Mouse (Mus musculus): ENCODE measurements around the gene Chga. TPM values are rescaled to one million over a fixed set of nuclear protein-coding genes. Genes with fewer than 3 reads are reported as not detected.

The Chga gene
- polyA plus RNA-seq, 1 experiment from 2014 or later, result 129 TPM

DNA sequence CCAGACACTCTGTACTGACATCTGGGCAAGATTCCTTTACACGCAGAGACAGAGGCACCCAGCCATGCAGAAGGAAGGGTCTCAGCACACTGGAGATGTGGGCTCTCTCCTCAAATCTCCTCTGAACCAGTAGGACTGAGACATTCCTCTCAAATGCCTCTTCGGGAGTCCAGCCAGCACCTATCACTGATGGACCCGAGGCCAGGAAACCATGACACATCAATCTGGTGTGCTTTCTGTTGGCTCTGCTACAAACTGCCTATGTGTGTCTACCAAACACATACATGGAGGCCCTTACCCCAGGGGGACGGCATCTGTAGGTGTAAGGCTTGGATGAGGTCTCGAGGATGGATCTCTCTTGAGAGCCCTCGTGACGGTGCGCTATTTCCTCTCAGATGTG is 32.3 kb downstream of the Chga start:
- no peak for ATAC-seq (ENCODE audit: low read depth)
- H3K4me3 ChIP-seq, result no peak overlapping the region
- no peaks in the 10 kb centered on the region for H3K9me3 ChIP-seq
- H3K9ac ChIP-seq, result no peak overlapping the region
- H3K36me3 ChIP-seq, result peaks cover 36% of the 10 kb centered on the region
- WGBS, result 91% methylated on average over 8 of the region's 8 CpGs
- H3K4me1 ChIP-seq (replicated peaks), result no peaks in the 10 kb centered on the region
- no peak overlapping the region for H3K4me2 ChIP-seq
- no peak overlapping the region for H3K27ac ChIP-seq (replicated peaks)
- no peaks in the 10 kb centered on the region for H3K27me3 ChIP-seq

DNA sequence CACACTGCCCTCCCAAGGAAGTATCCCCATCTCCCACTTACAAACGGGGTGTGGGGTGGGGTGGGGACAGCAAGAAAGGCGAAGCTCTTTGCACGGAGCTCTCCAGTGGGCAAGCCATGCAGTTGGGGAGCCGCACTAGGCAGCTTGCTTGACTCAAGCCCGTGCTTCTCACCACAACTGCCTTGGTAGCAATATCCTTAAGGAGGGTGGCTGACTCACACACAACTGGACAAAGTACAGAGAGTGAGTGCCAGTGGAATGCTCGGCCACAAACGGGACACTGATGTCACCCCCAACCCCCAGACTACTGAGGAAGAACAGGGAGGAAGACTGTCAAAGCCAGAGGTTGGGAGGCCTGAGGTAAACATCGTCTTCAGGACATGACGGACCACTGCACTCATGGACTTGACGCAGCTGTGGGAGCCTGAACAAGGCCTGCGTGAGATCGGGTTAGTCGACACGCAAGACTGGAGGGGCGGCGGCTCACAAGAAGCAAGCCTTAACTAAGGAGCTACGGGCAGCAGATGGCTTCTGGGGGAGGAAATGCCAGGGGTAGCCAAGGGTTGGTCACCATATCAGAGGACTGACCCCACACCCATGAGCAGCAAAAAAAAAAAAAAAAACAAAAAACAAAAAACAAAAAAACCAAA is 36.1 kb downstream of the Chga start:
- H3K27me3 ChIP-seq, result no peaks in the 10 kb centered on the region
- 92% methylated on average over 17 of the region's 17 CpGs for WGBS
- H3K27ac ChIP-seq (replicated peaks), result no peak overlapping the region

DNA sequence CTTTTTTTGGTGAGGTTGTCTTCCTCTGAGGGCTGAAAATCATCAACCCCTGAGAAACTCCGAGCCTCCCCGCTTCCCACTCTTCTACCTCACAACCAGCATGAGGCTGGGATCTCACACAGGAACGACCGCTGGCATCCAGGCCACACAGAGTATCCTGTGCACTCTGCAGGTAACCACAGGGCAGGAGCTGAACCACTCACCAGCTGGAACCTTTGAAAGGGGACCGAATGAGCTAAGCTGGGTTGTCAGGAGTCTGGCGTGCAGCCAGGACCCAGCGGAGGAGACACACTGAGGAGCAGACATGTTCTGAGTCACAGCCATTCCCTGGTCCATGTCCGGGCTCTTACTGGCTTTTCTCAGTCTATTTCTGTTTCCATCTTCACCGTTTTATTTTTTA is 38.9 kb downstream of the Chga start:
- H3K4me2 ChIP-seq, result no peak overlapping the region
- 66% methylated on average over 9 of the region's 9 CpGs for WGBS
- peaks cover 5% of the 10 kb centered on the region; the same call in 1 of the 2 replicates for H3K9me3 ChIP-seq
- peak overlapping the region; percentile 23; the same call in 1 of the 2 replicates for H3K27ac ChIP-seq (replicated peaks)
- no peak overlapping the region for H3K9ac ChIP-seq
- H3K36me3 ChIP-seq, result no peaks in the 10 kb centered on the region
- H3K27me3 ChIP-seq, result no peaks in the 10 kb centered on the region
- H3K4me3 ChIP-seq, result no peak overlapping the region
- peaks cover 29% of the 10 kb centered on the region for H3K4me1 ChIP-seq (replicated peaks)
- 0 out of 2 replicates have a peak, but pooled peaks have one; percentile 19 for ATAC-seq (ENCODE audit: low read depth)

More for the DNA sequence above, 36.1 kb downstream of the Chga start:
- Histone ChIP-seq H3K4me2 (no peak overlapping the region), H3K9ac (no peak overlapping the region), H3K36me3 (peaks cover 14% of the 10 kb centered on the region; the same call in 1 of the 2 replicates), H3K9me3 (no peaks in the 10 kb centered on the region), H3K4me3 (no peak overlapping the region), H3K4me1 (replicated peaks) (peaks cover 18% of the 10 kb centered on the region)
- no peak for ATAC-seq (ENCODE audit: low read depth)

DNA sequence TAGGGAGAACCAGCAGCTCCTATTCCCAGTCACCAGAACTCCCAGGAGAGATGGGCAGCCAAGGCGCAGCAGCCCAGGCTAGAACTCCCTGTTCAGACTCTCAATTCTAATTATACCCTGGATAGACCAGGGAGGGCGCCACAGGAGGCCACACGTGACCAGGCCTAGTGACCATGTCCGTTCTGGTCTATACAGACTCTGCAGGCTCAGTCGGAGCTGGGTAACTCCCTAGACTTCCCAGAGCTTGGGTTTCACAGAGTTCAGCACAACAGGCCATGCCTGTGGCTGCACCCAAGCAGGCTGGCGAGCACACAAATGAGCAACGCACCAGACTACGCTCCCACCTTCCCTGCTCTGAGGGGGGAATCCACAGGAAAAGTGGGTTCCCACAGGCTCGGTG is 39.9 kb downstream of the Chga start:
- Histone ChIP-seq H3K9ac (no peak overlapping the region), H3K27me3 (no peaks in the 10 kb centered on the region), H3K4me1 (replicated peaks) (peaks cover 34% of the 10 kb centered on the region), H3K4me3 (no peak overlapping the region), H3K36me3 (no peaks in the 10 kb centered on the region), H3K9me3 (peaks cover 6% of the 10 kb centered on the region; the same call in 1 of the 2 replicates), H3K4me2 (no peak overlapping the region), H3K27ac (replicated peaks) (0 out of 2 replicates have a peak overlapping the region, but pooled peaks have one; percentile 23)
- WGBS, result 74% methylated on average over 9 of the region's 9 CpGs
- ATAC-seq (ENCODE audit: low read depth), result no peak

DNA sequence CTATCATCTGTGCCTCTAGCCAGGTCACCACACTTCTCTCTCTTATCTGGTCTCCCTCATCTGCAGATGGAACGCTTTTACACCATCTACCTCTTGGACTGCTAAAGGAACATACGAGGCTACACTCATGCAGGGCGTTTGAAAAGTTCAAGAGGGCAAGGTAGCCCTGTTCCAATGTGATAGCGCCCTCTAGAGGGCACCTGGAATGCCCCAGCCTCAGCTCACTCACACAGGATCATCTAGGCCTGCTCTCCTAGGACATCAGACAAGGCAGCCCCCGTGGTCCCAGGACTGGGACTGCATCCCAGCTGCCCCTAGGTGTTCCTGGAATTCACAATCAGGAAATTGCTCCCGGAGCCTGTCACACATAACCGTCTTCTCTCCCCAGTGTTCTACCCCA is 41.6 kb downstream of the Chga start:
- no peak for ATAC-seq (ENCODE audit: low read depth)
- Histone ChIP-seq H3K4me2 (no peak overlapping the region), H3K36me3 (no peaks in the 10 kb centered on the region), H3K9me3 (peaks cover 6% of the 10 kb centered on the region; the same call in 1 of the 2 replicates), H3K4me3 (no peak overlapping the region), H3K27me3 (no peaks in the 10 kb centered on the region), H3K9ac (no peak overlapping the region), H3K27ac (replicated peaks) (no peak overlapping the region), H3K4me1 (replicated peaks) (peaks cover 52% of the 10 kb centered on the region)
- 75% methylated on average over 7 of the region's 7 CpGs for WGBS

DNA sequence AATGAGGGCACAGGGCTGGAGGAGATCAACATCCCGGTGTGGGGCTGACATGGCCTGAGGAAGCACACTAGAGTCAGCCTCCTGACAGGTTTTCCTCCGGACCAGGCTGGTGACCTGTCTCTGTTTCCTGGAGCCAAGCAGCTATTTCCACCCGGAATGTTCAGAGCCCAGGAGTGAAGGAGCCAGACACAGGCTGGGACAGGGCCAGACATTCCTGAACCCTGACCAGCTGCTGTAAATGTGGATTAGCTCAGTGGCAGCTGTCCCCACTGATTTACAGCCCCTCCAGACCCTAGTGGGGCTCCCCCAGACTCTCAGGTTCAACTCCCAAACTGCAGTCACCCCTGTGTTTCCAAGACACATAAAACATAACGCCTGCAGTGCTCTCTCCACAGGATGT is 42.7 kb downstream of the Chga start:
- Histone ChIP-seq H3K4me3 (no peak overlapping the region), H3K27ac (replicated peaks) (no peak overlapping the region), H3K4me2 (no peak overlapping the region), H3K9ac (no peak overlapping the region), H3K9me3 (peaks cover 6% of the 10 kb centered on the region; the same call in 1 of the 2 replicates), H3K36me3 (no peaks in the 10 kb centered on the region), H3K4me1 (replicated peaks) (peaks cover 62% of the 10 kb centered on the region), H3K27me3 (no peaks in the 10 kb centered on the region)
- WGBS, result 54% methylated on average over 4 of the region's 4 CpGs
- ATAC-seq (ENCODE audit: low read depth), result peak; percentile 44; the same call in 1 of the 2 replicates

DNA sequence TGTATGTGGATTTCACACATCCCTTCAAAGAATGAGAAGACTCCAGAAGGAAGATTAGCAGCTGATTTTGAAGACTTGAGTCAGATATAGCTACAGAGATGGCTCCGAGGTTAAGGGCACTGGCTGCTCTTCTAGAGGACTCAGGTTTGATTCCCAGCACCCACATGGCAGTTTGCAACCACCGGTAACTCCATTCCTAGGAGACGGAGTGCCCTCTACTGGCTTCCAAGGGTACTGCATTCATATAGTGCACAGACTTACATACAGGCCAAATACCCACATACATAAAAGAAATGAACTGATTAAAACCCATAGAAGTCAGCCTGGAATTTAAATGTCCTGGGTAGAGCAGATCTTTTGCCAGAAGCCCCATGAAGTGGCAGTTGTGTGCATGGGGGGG is 43.8 kb downstream of the Chga start:
- Histone ChIP-seq H3K4me2 (no peak overlapping the region), H3K4me1 (replicated peaks) (peaks cover 62% of the 10 kb centered on the region), H3K4me3 (no peak overlapping the region), H3K27me3 (no peaks in the 10 kb centered on the region), H3K9me3 (peaks cover 6% of the 10 kb centered on the region; the same call in 1 of the 2 replicates), H3K9ac (no peak overlapping the region), H3K36me3 (no peaks in the 10 kb centered on the region), H3K27ac (replicated peaks) (no peak overlapping the region)
- no peak for ATAC-seq (ENCODE audit: low read depth)
- 98% methylated on average over 3 of the region's 3 CpGs for WGBS

DNA sequence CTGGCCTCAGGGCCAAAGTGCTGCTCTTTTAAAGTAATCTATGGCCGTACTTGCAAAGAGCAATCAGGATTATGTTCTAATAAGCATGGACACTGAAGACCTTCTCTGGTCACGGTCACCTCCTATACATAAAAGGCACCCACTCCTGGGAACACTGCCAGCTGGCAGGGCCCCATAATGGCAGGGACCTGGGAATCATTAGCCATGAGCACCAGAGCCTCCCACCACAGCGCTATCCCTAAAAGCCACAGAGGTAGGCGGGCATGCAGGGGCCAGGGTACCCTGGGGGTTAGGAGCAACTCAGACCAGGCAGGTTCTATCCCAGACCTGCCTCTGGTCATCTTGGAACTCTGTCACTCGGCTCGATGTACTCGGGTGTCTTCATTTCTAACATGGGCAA is 45.0 kb downstream of the Chga start:
- Histone ChIP-seq H3K4me1 (replicated peaks) (peaks cover 50% of the 10 kb centered on the region), H3K4me3 (no peak overlapping the region), H3K9me3 (peaks cover 6% of the 10 kb centered on the region; the same call in 1 of the 2 replicates), H3K27ac (replicated peaks) (peak overlapping the region; percentile 52), H3K36me3 (peaks cover 3% of the 10 kb centered on the region; the same call in 1 of the 2 replicates), H3K27me3 (no peaks in the 10 kb centered on the region), H3K9ac (no peak overlapping the region), H3K4me2 (no peak overlapping the region)
- no peak for ATAC-seq (ENCODE audit: low read depth)
- 59% methylated on average over 7 of the region's 7 CpGs for WGBS

DNA sequence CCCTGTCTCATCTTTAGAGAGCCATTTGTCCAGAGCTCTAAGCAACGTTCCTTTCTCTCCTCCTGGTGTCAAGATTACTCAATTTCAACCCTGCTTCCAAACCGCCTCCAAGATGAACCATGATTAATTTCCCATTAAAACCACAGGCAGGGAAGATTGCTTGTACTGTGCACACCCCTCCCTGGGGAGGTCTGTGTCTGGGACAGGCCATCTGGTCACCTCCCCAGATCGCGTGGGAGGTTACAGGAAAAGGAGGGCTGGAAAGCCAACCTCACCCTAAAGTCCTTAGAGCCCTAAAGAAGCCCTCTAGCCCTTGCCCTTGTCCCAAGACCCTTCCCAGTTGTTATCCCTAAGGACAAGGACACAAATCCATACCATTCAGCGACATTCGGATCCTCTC is 45.6 kb downstream of the Chga start:
- Histone ChIP-seq H3K4me2 (no peak overlapping the region), H3K9me3 (peaks cover 6% of the 10 kb centered on the region; the same call in 1 of the 2 replicates), H3K9ac (no peak overlapping the region), H3K36me3 (peaks cover 8% of the 10 kb centered on the region; the same call in 1 of the 2 replicates), H3K4me3 (no peak overlapping the region), H3K27ac (replicated peaks) (no peak overlapping the region), H3K27me3 (no peaks in the 10 kb centered on the region), H3K4me1 (replicated peaks) (peaks cover 49% of the 10 kb centered on the region)
- 46% methylated on average over 6 of the region's 6 CpGs for WGBS
- no peak for ATAC-seq (ENCODE audit: low read depth)

DNA sequence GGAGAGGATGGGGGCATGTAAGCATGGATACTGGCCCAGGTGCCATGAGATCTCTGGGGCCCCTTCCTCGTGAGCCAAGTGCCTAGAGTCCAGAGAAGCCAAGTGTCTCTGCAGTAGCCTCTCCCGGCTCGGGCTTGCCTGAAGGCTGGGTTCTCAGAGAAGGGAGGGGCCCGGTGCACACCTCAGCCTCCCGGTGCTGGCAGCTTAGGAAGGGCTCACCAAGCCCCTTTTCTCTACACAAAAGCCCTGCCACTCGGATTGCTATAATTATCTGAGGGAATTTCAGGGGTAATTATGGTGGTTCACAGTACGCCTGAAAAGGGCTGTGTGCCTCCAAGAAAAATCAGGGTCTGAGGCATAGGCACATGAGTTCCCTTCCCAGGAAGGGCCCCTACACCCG is 47.1 kb downstream of the Chga start:
- 12% methylated on average over 8 of the region's 8 CpGs for WGBS
- Histone ChIP-seq H3K9ac (peak overlapping the region; percentile 32; the same call in 1 of the 2 replicates), H3K4me1 (replicated peaks) (peaks cover 49% of the 10 kb centered on the region), H3K36me3 (peaks cover 15% of the 10 kb centered on the region; the same call in 1 of the 2 replicates), H3K27ac (replicated peaks) (peak overlapping the region; percentile 49; the same call in 1 of the 2 replicates), H3K4me2 (no peak overlapping the region), H3K4me3 (no peak overlapping the region), H3K9me3 (peaks cover 6% of the 10 kb centered on the region; the same call in 1 of the 2 replicates), H3K27me3 (no peaks in the 10 kb centered on the region)
- ATAC-seq (ENCODE audit: low read depth), result no peak

DNA sequence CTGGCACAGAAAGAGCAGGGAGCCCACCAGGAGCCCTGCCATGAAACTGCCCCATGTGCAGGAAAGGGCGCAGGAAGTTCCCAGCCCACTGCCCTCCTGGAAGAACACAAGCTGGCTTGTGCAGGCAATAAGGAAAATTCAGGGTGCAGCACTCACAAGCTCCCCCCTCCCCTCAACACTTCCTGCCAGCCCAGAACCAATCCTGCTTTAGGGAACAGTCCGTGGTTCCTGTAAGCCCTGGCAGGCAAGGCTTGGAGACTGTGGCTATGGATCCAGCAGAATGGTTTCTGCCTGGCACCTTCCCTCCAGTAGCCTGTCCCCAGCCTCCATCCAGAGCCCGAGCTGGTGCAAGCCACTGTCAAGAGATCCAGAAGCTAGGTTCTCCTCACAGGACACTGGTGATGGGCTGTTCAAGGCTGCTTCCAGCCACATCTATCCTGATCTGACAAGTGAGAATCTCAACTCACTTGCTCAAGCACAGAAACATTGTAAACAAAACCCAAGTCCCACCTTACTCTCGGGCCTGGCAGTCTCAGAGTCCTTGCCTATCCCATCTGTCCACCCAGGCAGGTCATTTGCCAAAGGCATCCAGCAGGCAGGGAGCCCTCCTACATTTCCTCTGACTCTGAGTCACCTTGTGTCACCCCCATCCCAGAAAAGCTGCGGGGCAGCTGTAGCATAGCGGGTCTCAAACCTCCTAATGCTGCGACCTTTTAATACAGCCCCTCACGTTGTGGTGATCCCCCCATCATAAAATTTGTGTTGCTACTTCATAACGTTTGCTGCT is 47.7 kb downstream of the Chga start:
- Histone ChIP-seq H3K27me3 (no peaks in the 10 kb centered on the region), H3K4me1 (replicated peaks) (peaks cover 44% of the 10 kb centered on the region), H3K36me3 (peaks cover 15% of the 10 kb centered on the region; the same call in 1 of the 2 replicates), H3K4me3 (no peak overlapping the region), H3K9ac (0 out of 2 replicates have a peak overlapping the region, but pooled peaks have one; percentile 32), H3K4me2 (no peak overlapping the region), H3K9me3 (peaks cover 6% of the 10 kb centered on the region; the same call in 1 of the 2 replicates), H3K27ac (replicated peaks) (peak overlapping the region; percentile 49; the same call in 1 of the 2 replicates)
- ATAC-seq (ENCODE audit: low read depth), result no peak
- 71% methylated on average over 9 of the region's 9 CpGs for WGBS

DNA sequence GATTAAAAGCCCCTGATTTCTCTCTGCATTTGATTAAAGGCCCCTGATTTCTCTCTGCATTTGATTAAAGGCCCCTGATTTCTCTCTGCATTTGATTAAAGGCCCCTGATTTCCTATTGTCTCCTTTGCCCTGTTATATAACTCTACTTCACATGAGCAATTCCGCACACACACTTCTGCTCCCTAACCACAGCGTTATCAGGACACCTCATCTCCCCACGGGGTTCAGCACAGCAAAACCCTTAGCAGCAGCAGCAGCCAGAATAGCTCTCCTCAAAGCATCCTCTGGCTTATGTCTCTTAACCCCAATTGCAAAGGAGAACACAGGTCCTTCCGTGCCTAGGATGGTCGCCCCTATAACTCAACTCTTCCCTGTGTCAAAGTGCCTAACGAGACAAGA is 50.8 kb downstream of the Chga start:
- WGBS, result 86% methylated on average over 6 of the region's 6 CpGs
- ATAC-seq (ENCODE audit: low read depth), result no peak

More for the DNA sequence above, 50.8 kb downstream of the Chga start:
- Histone ChIP-seq H3K27ac (replicated peaks) (no peak overlapping the region), H3K36me3 (peaks cover 15% of the 10 kb centered on the region; the same call in 1 of the 2 replicates), H3K27me3 (no peaks in the 10 kb centered on the region), H3K9ac (no peak overlapping the region), H3K9me3 (no peaks in the 10 kb centered on the region), H3K4me2 (no peak overlapping the region), H3K4me1 (replicated peaks) (peaks cover 40% of the 10 kb centered on the region), H3K4me3 (no peak overlapping the region)
